Mouse (Mus musculus) midbrain, embryonic 11.5 days (tissue): Measurements from ENCODE around the gene Pqlc2. TPM values are rescaled to one million over a fixed set of nuclear protein-coding genes. Genes with fewer than 3 reads are reported as not detected.

Experiments used
- ATAC-seq: fragments of 200-750 bp; cut with Nextera tagmentation; 2 replicates; pipeline ENCODE4 v1.8.0; 2017; ENCODE audit warnings: moderate TSS enrichment, moderate library complexity; ENCODE audit not compliant: low FRiP score
- DNase-seq: peaks from one replicate; pipeline ENCODE4 v3.0.0; 2015; ENCODE audit warnings: low spot score; ENCODE audit errors: missing footprints
- H3K27ac ChIP-seq: fragments of 300-500 bp; sonication (generic); 2 replicates; pipeline ENCODE4 v1.5.1; 2014; ENCODE audit warnings: low read depth, low read length
- H3K27me3 ChIP-seq: fragments of 300-500 bp; sonication (generic); 2 replicates; pipeline ENCODE4 v1.6.1; 2014; ENCODE audit warnings: mild to moderate bottlenecking, low read length, moderate library complexity, mixed read lengths; ENCODE audit not compliant: control insufficient read depth, insufficient read depth
- H3K36me3 ChIP-seq: fragments of 300-500 bp; sonication (generic); 2 replicates; pipeline ENCODE4 v1.6.1; 2014; ENCODE audit warnings: mild to moderate bottlenecking, low read length, moderate library complexity, mixed read lengths; ENCODE audit not compliant: control insufficient read depth, insufficient read depth
- H3K4me1 ChIP-seq: fragments of 300-500 bp; sonication (generic); 2 replicates; pipeline ENCODE4 v1.6.1; 2014; ENCODE audit warnings: low read length; ENCODE audit not compliant: control insufficient read depth, insufficient read depth
- H3K4me2 ChIP-seq: fragments of 300-500 bp; sonication (generic); 2 replicates; pipeline ENCODE4 v1.6.1; 2014; ENCODE audit warnings: mild to moderate bottlenecking, moderate library complexity
- H3K4me3 ChIP-seq: fragments of 300-500 bp; sonication (generic); 2 replicates; pipeline ENCODE4 v1.5.1; 2014; ENCODE audit warnings: low read depth, low read length
- H3K9ac ChIP-seq: fragments of 300-500 bp; sonication (generic); 2 replicates; pipeline ENCODE4 v1.6.1; 2014; ENCODE audit warnings: low read length
- H3K9me3 ChIP-seq: fragments of 300-500 bp; sonication (generic); 2 replicates; pipeline ENCODE4 v1.6.1; 2016; ENCODE audit warnings: low read length; ENCODE audit not compliant: control insufficient read depth
- WGBS: fragments of 180-500 bp; shearing (Covaris S2); extraction: QIAGEN DNeasy Blood & Tissue Kit; methylation state at CpG from one replicate; pipeline ENCODE4 v1.1.7; 2014; 5-methylcytosine and 5-hydroxymethylcytosine counted together
- polyA plus RNA-seq: library from polyadenylated mRNA; unstranded; fragments of >200 nt; fragmentation: Nextera tagmentation; extraction: Ambion mirVana; gene quantifications from 2 replicates; pipeline ENCODE4 v1.2.1, GENCODE M21; 2014

Pqlc2 gene
- polyA plus RNA-seq, 1 experiment from 2014 or later, result 12.9 TPM

GRCm38 (mm10) chr4:139259302-139259871 is 51.1 kb downstream of the Pqlc2 start:
- H3K27ac ChIP-seq, result no peak overlapping the region

GRCm38 (mm10) chr4:139258621-139259301 is 51.7 kb downstream of the Pqlc2 start:
- no peak for DNase-seq
- no peaks in the 10 kb centered on the region for H3K9me3 ChIP-seq
- no peak overlapping the region for H3K27ac ChIP-seq
- no peaks in the 10 kb centered on the region for H3K27me3 ChIP-seq
- H3K4me1 ChIP-seq, result no peaks in the 10 kb centered on the region
- WGBS, result 86% methylated on average over 6 of the region's 6 CpGs
- no peak for ATAC-seq
- no peak overlapping the region for H3K4me2 ChIP-seq
- no peak overlapping the region for H3K4me3 ChIP-seq
- peaks cover 3% of the 10 kb centered on the region; the same call in 1 of the 2 replicates for H3K36me3 ChIP-seq
- no peak overlapping the region for H3K9ac ChIP-seq

More at GRCm38 (mm10) chr4:139259302-139259871, 51.1 kb downstream of the Pqlc2 start:
- Histone ChIP-seq H3K9ac (no peak overlapping the region), H3K27me3 (no peaks in the 10 kb centered on the region), H3K4me2 (no peak overlapping the region), H3K4me1 (no peaks in the 10 kb centered on the region), H3K4me3 (no peak overlapping the region), H3K36me3 (peaks cover 3% of the 10 kb centered on the region; the same call in 1 of the 2 replicates), H3K9me3 (no peaks in the 10 kb centered on the region)
- DNase-seq (no peak), ATAC-seq (no peak)
- WGBS, result 95% methylated on average over 11 of the region's 11 CpGs

GRCm38 (mm10) chr4:139256708-139257107 is 53.8 kb downstream of the Pqlc2 start:
- DNase-seq (no peak), ATAC-seq (no peak)
- Histone ChIP-seq H3K4me3 (no peak overlapping the region), H3K9ac (no peak overlapping the region), H3K9me3 (no peaks in the 10 kb centered on the region), H3K27ac (no peak overlapping the region), H3K27me3 (no peaks in the 10 kb centered on the region), H3K4me2 (no peak overlapping the region), H3K36me3 (no peaks in the 10 kb centered on the region), H3K4me1 (0 out of 2 replicates have a peak, but pooled peaks cover 2% of the 10 kb centered on the region)
- 95% methylated on average over 8 of the region's 8 CpGs for WGBS

- H3K9me3 ChIP-seq, result no peaks in the 10 kb centered on the region
- ATAC-seq (no peak), DNase-seq (no peak)
- H3K36me3 ChIP-seq, result no peaks in the 10 kb centered on the region
- H3K4me1 ChIP-seq, result peaks cover 5% of the 10 kb centered on the region; the same call in 1 of the 2 replicates
- H3K27me3 ChIP-seq, result no peaks in the 10 kb centered on the region
- 88% methylated on average over 4 of the region's 4 CpGs for WGBS
- no peak overlapping the region for H3K9ac ChIP-seq
- H3K4me2 ChIP-seq, result no peak overlapping the region
- H3K4me3 ChIP-seq, result no peak overlapping the region
- no peak overlapping the region for H3K27ac ChIP-seq
Measured at GRCm38 (mm10) chr4:139256146-139256545, 54.4 kb downstream of the Pqlc2 start.

- ATAC-seq (no peak), DNase-seq (no peak)
- Histone ChIP-seq H3K36me3 (no peaks in the 10 kb centered on the region), H3K9me3 (no peaks in the 10 kb centered on the region), H3K4me3 (no peak overlapping the region), H3K9ac (no peak overlapping the region), H3K27ac (no peak overlapping the region), H3K4me2 (no peak overlapping the region), H3K27me3 (no peaks in the 10 kb centered on the region), H3K4me1 (peaks cover 8% of the 10 kb centered on the region; the same call in 1 of the 2 replicates)
- 91% methylated on average over 9 of the region's 9 CpGs for WGBS
Measured at GRCm38 (mm10) chr4:139253206-139253605, 57.3 kb downstream of the Pqlc2 start.

- Histone ChIP-seq H3K27ac (no peak overlapping the region), H3K9me3 (no peaks in the 10 kb centered on the region), H3K4me1 (peaks cover 8% of the 10 kb centered on the region; the same call in 1 of the 2 replicates), H3K4me2 (no peak overlapping the region), H3K36me3 (no peaks in the 10 kb centered on the region), H3K27me3 (no peaks in the 10 kb centered on the region), H3K9ac (no peak overlapping the region), H3K4me3 (no peak overlapping the region)
- peak; percentile 90 for DNase-seq
- 0 out of 2 replicates have a peak, but pooled peaks have one; percentile 50 for ATAC-seq
- 60% methylated on average over 22 of the region's 22 CpGs for WGBS
Measured at GRCm38 (mm10) chr4:139252051-139252760, 58.3 kb downstream of the Pqlc2 start.

GRCm38 (mm10) chr4:139250886-139251285 is 59.6 kb downstream of the Pqlc2 start:
- Histone ChIP-seq H3K9ac (no peak overlapping the region), H3K27ac (no peak overlapping the region), H3K9me3 (no peaks in the 10 kb centered on the region), H3K27me3 (no peaks in the 10 kb centered on the region), H3K4me2 (no peak overlapping the region), H3K4me1 (peaks cover 11% of the 10 kb centered on the region), H3K36me3 (no peaks in the 10 kb centered on the region), H3K4me3 (no peak overlapping the region)
- DNase-seq (no peak), ATAC-seq (no peak)
- 84% methylated on average over 8 of the region's 8 CpGs for WGBS

- peaks cover 11% of the 10 kb centered on the region for H3K4me1 ChIP-seq
- no peak overlapping the region for H3K4me2 ChIP-seq
- H3K27me3 ChIP-seq, result no peaks in the 10 kb centered on the region
- no peak overlapping the region for H3K4me3 ChIP-seq
- H3K27ac ChIP-seq, result no peak overlapping the region
- no peak overlapping the region for H3K9ac ChIP-seq
- 73% methylated on average over 5 of the region's 5 CpGs for WGBS
- DNase-seq, result no peak
- no peak for ATAC-seq
- H3K9me3 ChIP-seq, result no peaks in the 10 kb centered on the region
- H3K36me3 ChIP-seq, result no peaks in the 10 kb centered on the region
Measured at GRCm38 (mm10) chr4:139250043-139250442, 60.5 kb downstream of the Pqlc2 start.

- H3K4me3 ChIP-seq, result no peak overlapping the region
- DNase-seq (no peak), ATAC-seq (no peak)
- H3K27me3 ChIP-seq, result no peaks in the 10 kb centered on the region
- no peaks in the 10 kb centered on the region for H3K36me3 ChIP-seq
- H3K9me3 ChIP-seq, result no peaks in the 10 kb centered on the region
- 80% methylated on average over 5 of the region's 5 CpGs for WGBS
- H3K9ac ChIP-seq, result no peak overlapping the region
- no peak overlapping the region for H3K27ac ChIP-seq
- peaks cover 11% of the 10 kb centered on the region for H3K4me1 ChIP-seq
- no peak overlapping the region for H3K4me2 ChIP-seq
Measured at GRCm38 (mm10) chr4:139248736-139249135, 61.8 kb downstream of the Pqlc2 start.
